ENCODE assay signal across 11 mouse cellular contexts in the genomic region with DNA sequence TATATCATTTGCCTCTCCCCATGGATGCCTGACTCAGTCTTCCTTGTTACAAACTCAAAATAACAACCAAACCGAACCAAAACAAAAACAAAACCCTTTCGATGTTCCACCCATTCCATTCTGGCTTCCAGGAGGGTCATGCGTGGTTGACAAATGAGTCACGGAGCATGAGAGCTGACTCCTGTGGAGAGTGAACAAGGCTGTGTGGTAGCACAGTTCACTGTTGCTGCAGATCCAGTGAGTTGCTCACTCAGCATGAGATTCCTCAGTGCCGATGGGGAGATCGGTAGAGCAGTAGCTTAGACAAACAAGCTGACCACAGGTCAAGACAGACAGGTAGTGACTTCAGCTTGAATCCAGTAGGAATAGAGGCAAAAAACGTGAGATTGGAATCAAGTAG. TPM values are rescaled to one million over a fixed set of nuclear protein-coding genes. Genes with fewer than 3 reads are reported as not detected.
DNase-seq lines count a peak whose midpoint lies in the region; ATAC-seq and TF ChIP-seq lines count a peak whose summit lies in the region.
"Had no signal": no experiment of that assay in that cellular context is flagged by ENCODE, and none has a peak within 500 bp of the region (broad histone marks: within the 10 kb centered on the region; RNA-seq: fewer than 3 reads in every experiment).

No protein-coding gene starts in this region.

- H3K9ac ChIP-seq in hindbrain, embryonic 15.5 days = no peak overlapping the region
- H3K9ac ChIP-seq in hindbrain, embryonic 12.5 days = no peak overlapping the region
- H3K9ac ChIP-seq in stomach, postnatal 0 days (ENCODE audit: low read length) = no peak overlapping the region

- H3K27ac ChIP-seq in hindbrain, embryonic 15.5 days (replicated peaks) = no peak overlapping the region
- H3K27ac ChIP-seq in hindbrain, embryonic 12.5 days = no peak overlapping the region
- H3K27ac ChIP-seq in cerebellum, adult 2 months (ENCODE audit: insufficient read depth, low read length) = no peak overlapping the region
- peak overlapping the region; percentile 61 for H3K27ac ChIP-seq in stomach, postnatal 0 days (replicated peaks)

- peak; percentile 17 to 32 for DNase-seq in urinary bladder, adult 18-20 months (ENCODE audit: low spot score in 2 of 2)
- DNase-seq in urinary bladder, adult 2 months (ENCODE audit: low spot score) = no peak
- peak; percentile 16 to 35 for DNase-seq in cerebellum, adult 2 months
- DNase-seq in stomach, postnatal 0 days (ENCODE audit: low spot score) = no peak
- DNase-seq in B cell, adult 2 months = no peak
- DNase-seq: heart, adult 11 months had no signal

- no peak overlapping the region for H3K4me3 ChIP-seq in hindbrain, embryonic 15.5 days
- H3K4me3 ChIP-seq in hindbrain, embryonic 12.5 days = no peak overlapping the region
- peak overlapping the region; percentile 37 for H3K4me3 ChIP-seq in cerebellum, adult 2 months (replicated peaks; ENCODE audit: insufficient read depth, low read depth, low read length)
- H3K4me3 ChIP-seq in stomach, postnatal 0 days (ENCODE audit: low read depth, low read length) = no peak overlapping the region

- no peak for TF ChIP-seq EP300 in stomach, postnatal 0 days (optimal IDR thresholded peaks at IDR 0.05)

- H3K9me3 ChIP-seq in hindbrain, embryonic 15.5 days = no peaks in the 10 kb centered on the region
- H3K9me3 ChIP-seq in hindbrain, embryonic 12.5 days (replicated peaks) = no peaks in the 10 kb centered on the region
- H3K9me3 ChIP-seq in stomach, postnatal 0 days (ENCODE audit: control insufficient read depth, low read length) = no peaks in the 10 kb centered on the region

- H3K4me2 ChIP-seq in hindbrain, embryonic 15.5 days = peak overlapping the region; percentile 9; the same call in 1 of the 2 replicates
- no peak overlapping the region for H3K4me2 ChIP-seq in hindbrain, embryonic 12.5 days (replicated peaks)
- H3K4me2 ChIP-seq in stomach, postnatal 0 days (replicated peaks; ENCODE audit: low read depth) = no peak overlapping the region
- H3K4me2 ChIP-seq: liver, embryonic 11.5 days had no signal

- WGBS in hindbrain, embryonic 15.5 days = 29% methylated on average over 7 of the region's 7 CpGs
- WGBS in hindbrain, embryonic 12.5 days = 21% methylated on average over 7 of the region's 7 CpGs
- WGBS in cerebellum, adult 2 months = 16% methylated on average over 7 of the region's 7 CpGs
- 45% methylated on average over 7 of the region's 7 CpGs for WGBS in stomach, postnatal 0 days

- H3K27me3 ChIP-seq in hindbrain, embryonic 15.5 days = no peaks in the 10 kb centered on the region
- H3K27me3 ChIP-seq in hindbrain, embryonic 12.5 days = no peaks in the 10 kb centered on the region
- H3K27me3 ChIP-seq in cerebellum, adult 2 months (ENCODE audit: control insufficient read depth, insufficient read depth, low read length) = no peaks in the 10 kb centered on the region
- no peaks in the 10 kb centered on the region for H3K27me3 ChIP-seq in stomach, postnatal 0 days (ENCODE audit: control insufficient read depth, insufficient read depth, low read length)

- no peaks in the 10 kb centered on the region for H3K4me1 ChIP-seq in hindbrain, embryonic 15.5 days (replicated peaks)
- H3K4me1 ChIP-seq in hindbrain, embryonic 12.5 days = peaks cover 11% of the 10 kb centered on the region; the same call in 1 of the 2 replicates
- no peaks in the 10 kb centered on the region; the same call in 1 of the 2 replicates for H3K4me1 ChIP-seq in cerebellum, adult 2 months (ENCODE audit: control insufficient read depth, insufficient read depth, low read length)
- no peaks in the 10 kb centered on the region for H3K4me1 ChIP-seq in stomach, postnatal 0 days (replicated peaks; ENCODE audit: control insufficient read depth, insufficient read depth)

- no peak for TF ChIP-seq POLR2A in cerebellum, adult 2 months (IDR thresholded peaks at IDR 0.05; ENCODE audit: borderline replicate concordance, insufficient read depth, low read length)

- ATAC-seq in hindbrain, embryonic 15.5 days (ENCODE audit: low FRiP score, low read depth) = no peak
- no peak for ATAC-seq in hindbrain, embryonic 12.5 days (ENCODE audit: low FRiP score)
- no peak for ATAC-seq in stomach, postnatal 0 days (ENCODE audit: low FRiP score, low TSS enrichment)
- ATAC-seq: forebrain, embryonic 16.5 days; intestine, postnatal 0 days had no signal

- H3K36me3 ChIP-seq in hindbrain, embryonic 15.5 days = no peaks in the 10 kb centered on the region
- no peaks in the 10 kb centered on the region for H3K36me3 ChIP-seq in hindbrain, embryonic 12.5 days
- no peaks in the 10 kb centered on the region for H3K36me3 ChIP-seq in stomach, postnatal 0 days (ENCODE audit: control insufficient read depth, insufficient read depth, low read length)

- no peak for TF ChIP-seq CTCF in cerebellum, adult 2 months (IDR thresholded peaks at IDR 0.05; ENCODE audit: borderline replicate concordance, insufficient read depth, low read depth, low read length)
- TF ChIP-seq CTCF in stomach, postnatal 0 days (IDR thresholded peaks at IDR 0.05; ENCODE audit: low read depth) = no peak

RNA-seq across cellular contexts. Expression of a gene that starts 12.8 kb away (rescaled TPM):
- 0.08 and 0.13 TPM in 2 replicates for polyA plus RNA-seq in hindbrain, embryonic 15.5 days (2015; fragmentation: Nextera tagmentation; extraction: Ambion mirVana)
- 0.12 and 0.21 TPM in 2 replicates for polyA plus RNA-seq in hindbrain, embryonic 12.5 days (2016; fragmentation: Nextera tagmentation; extraction: Ambion mirVana)
- 1.0 and 1.1 TPM in 2 replicates for polyA plus RNA-seq in urinary bladder, adult 2 months (2012; rRNA removed)
- 0.87 and 0.98 TPM in 2 replicates for polyA plus RNA-seq in cerebellum, adult 2 months (2012; rRNA removed)
- 43.0 and 50.7 TPM in 2 replicates for polyA plus RNA-seq in stomach, postnatal 0 days (2015; fragmentation: Nextera tagmentation; extraction: Ambion mirVana)
- polyA plus RNA-seq: forebrain, embryonic 16.5 days had no signal

Comparison
In these comparisons a context has a peak if more than half of its experiments do, and no peak if none do; other contexts are left out.
1. DNase-seq: peak in urinary bladder, adult 18-20 months (2 of 2) and cerebellum, adult 2 months (2 of 2); none in urinary bladder, adult 2 months (single experiment), stomach, postnatal 0 days (single experiment) and B cell, adult 2 months (0 of 2).
2. RNA of a gene that starts 12.8 kb away (polyA plus RNA-seq): 43.0 to 50.7 TPM in stomach, postnatal 0 days; 1.0 to 1.1 TPM in urinary bladder, adult 2 months, 0.87 to 0.98 TPM in cerebellum, adult 2 months, 0.08 to 0.13 TPM in hindbrain, embryonic 15.5 days and 0.12 to 0.21 TPM in hindbrain, embryonic 12.5 days; every median in the first group is over 10 times any median in the second.